Mouse (Mus musculus) heart, adult 2 months (tissue): ENCODE measurements around the gene U2af1. TPM values are rescaled to one million over a fixed set of nuclear protein-coding genes. Genes with fewer than 3 reads are reported as not detected.
"Not testable (repeated sequence)": the region's sequence is repeated elsewhere in the genome, so short reads cannot be mapped to it uniquely, and the experiment has no call there.

Source experiments
- DNase-seq, 2 experiments: peaks; one replicate each; pipeline ENCODE4 v3.0.0; 2021
- H3K27ac ChIP-seq: fragments of 200-600 bp; 2 replicates; pipeline ENCODE4 v1.8.1; 2022
- H3K27me3 ChIP-seq: fragments of 200-500 bp; 2 replicates; pipeline ENCODE4 v1.6.1; 2012; ENCODE audit warnings: mild to moderate bottlenecking, low read length, inconsistent platforms, mixed read lengths; ENCODE audit not compliant: control insufficient read depth, insufficient read depth
- H3K36me3 ChIP-seq: fragments of 200-500 bp; 2 replicates; pipeline ENCODE4 v1.6.1; 2012; ENCODE audit warnings: low read length, inconsistent platforms; ENCODE audit not compliant: control insufficient read depth, insufficient read depth
- H3K4me1 ChIP-seq: fragments of 200-500 bp; 2 replicates; pipeline ENCODE4 v1.6.1; 2011; ENCODE audit warnings: low read length; ENCODE audit not compliant: control insufficient read depth, insufficient read depth
- H3K4me3 ChIP-seq: fragments of 200-600 bp; 2 replicates; pipeline ENCODE4 v1.8.1; 2022
- H3K79me2 ChIP-seq: fragments of 200-500 bp; replicated peaks from 2 replicates; pipeline ENCODE4 v1.6.1; 2012; ENCODE audit warnings: mild to moderate bottlenecking, inconsistent platforms, low read length, moderate library complexity, mixed read lengths; ENCODE audit not compliant: control insufficient read depth, insufficient read depth
- H3K9ac ChIP-seq: fragments of 200-500 bp; 2 replicates; pipeline ENCODE4 v1.6.1; 2012; ENCODE audit warnings: low read depth, mild to moderate bottlenecking, control low read depth, inconsistent platforms, low read length, mixed read lengths
- CTCF ChIP-seq: fragments of 200-600 bp; IDR thresholded peaks from 2 replicates; pipeline ENCODE4 v1.8.1; 2022; ENCODE audit warnings: antibody characterized with exemption, mild to moderate bottlenecking, moderate library complexity
- EP300 ChIP-seq: fragments of 200-500 bp; IDR thresholded peaks from 2 replicates; pipeline ENCODE4 v1.6.1; 2011; ENCODE audit warnings: low read depth, low read length, control low read depth; ENCODE audit not compliant: insufficient read depth
- POLR2A ChIP-seq: fragments of 200-500 bp; IDR thresholded peaks from 2 replicates; pipeline ENCODE4 v1.6.1; 2011; ENCODE audit warnings: mild to moderate bottlenecking, low read depth, low read length, control low read depth; ENCODE audit not compliant: insufficient read depth
- WGBS: fragments of 180-500 bp; shearing (Covaris S2); methylation state at CpG from one replicate; pipeline ENCODE4 v1.1.7; 2018; 5-methylcytosine and 5-hydroxymethylcytosine counted together
- intact Hi-C: fragments of 180-260 bp; cut with DNase I; formaldehyde crosslinking; loops from one replicate; pipeline ENCODE4 v1.15.1; 2025
- polyA plus RNA-seq: library from polyadenylated mRNA; depleted of rRNA; stranded (reverse); fragments of >200 nt; gene quantifications from 2 replicates; pipeline ENCODE4 v1.2.3, GENCODE M21; 2012
- total RNA-seq, 2 experiments: library from RNA; stranded (reverse); gene quantifications; 2 replicates each; pipeline ENCODE4 v1.2.3; 2021

U2af1 gene
- total and polyA plus RNA-seq, 3 experiments: 32.6 to 72.5 (median 71.9) TPM

DNA sequence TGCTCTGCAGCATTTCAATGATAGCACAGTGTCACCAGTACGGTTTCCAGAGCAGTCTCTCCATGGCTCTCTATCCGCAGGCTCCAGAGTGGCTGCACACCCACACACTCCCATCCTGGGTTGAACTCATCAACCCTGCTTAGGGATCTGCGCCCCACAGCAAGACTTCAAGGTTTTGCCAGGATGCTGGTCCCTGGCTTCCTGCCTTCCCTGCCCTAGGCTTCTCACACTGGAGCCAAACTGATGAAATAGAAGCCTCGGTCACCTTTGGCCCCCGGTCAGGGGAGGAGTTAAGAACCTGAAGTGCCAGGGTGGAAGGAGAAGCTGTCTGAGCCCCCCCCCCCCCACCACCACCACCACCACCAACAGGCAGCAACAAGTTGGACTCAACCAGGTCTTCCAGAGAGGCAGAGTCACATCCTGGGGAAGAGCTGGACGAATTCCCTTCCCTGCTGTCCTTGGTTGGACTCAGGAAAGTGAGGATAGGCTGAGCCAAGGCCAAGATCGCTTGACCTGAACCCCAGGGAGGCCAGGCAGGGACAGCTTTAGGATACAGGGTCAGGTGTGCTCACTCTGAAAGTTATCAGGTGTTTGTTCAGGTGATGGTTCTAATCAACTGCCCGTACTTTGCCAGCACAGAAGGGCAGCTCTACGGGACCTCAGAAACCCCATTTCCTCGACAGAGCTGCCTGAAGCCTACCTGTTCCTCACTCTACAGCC lies 27.5 kb downstream of the U2af1 start:
- no peak for TF ChIP-seq EP300
- TF ChIP-seq POLR2A: no peak
- TF ChIP-seq CTCF: no peak
- H3K27ac ChIP-seq: no peak overlapping the region
- WGBS: 62% methylated on average over 10 of the region's 10 CpGs
- H3K79me2 ChIP-seq: no peaks in the 10 kb centered on the region
- H3K4me3 ChIP-seq: no peak overlapping the region
- H3K9ac ChIP-seq: no peak overlapping the region
- no peak for DNase-seq
- intact Hi-C loops: no loop called here
- no peaks in the 10 kb centered on the region for H3K36me3 ChIP-seq
- no peaks in the 10 kb centered on the region for H3K4me1 ChIP-seq
- no peaks in the 10 kb centered on the region for H3K27me3 ChIP-seq

DNA sequence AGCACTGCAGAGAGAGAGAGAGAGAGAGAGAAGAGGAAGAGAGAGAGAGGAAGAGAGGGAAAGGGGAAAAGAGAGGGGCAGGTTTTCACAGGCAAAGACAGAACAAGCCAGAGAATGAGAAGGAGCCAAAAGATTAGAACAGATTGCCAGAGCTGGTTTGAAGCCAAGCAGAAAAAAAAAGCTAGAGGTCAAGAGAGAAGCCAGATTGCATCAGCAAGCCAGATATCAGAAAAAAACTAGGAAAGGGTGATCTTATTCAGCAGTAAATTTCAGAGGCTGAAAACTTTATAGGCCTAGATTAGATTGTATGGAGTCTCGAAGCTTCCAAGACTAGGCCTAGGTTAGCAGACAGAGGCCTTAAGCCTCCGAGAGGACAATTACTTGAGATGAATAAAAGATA lies 30.7 kb downstream of the U2af1 start:
- DNase-seq: no peak
- Histone ChIP-seq H3K27me3 (no peaks in the 10 kb centered on the region), H3K79me2 (no peaks in the 10 kb centered on the region), H3K4me3 (no peak overlapping the region), H3K27ac (no peak overlapping the region), H3K4me1 (no peaks in the 10 kb centered on the region), H3K9ac (no peak overlapping the region), H3K36me3 (no peaks in the 10 kb centered on the region)
- no peak for TF ChIP-seq EP300
- TF ChIP-seq CTCF: no peak
- TF ChIP-seq POLR2A: no peak
- intact Hi-C loops: no loop called here
- WGBS: 92% methylated on average over 2 of the region's 2 CpGs

DNA sequence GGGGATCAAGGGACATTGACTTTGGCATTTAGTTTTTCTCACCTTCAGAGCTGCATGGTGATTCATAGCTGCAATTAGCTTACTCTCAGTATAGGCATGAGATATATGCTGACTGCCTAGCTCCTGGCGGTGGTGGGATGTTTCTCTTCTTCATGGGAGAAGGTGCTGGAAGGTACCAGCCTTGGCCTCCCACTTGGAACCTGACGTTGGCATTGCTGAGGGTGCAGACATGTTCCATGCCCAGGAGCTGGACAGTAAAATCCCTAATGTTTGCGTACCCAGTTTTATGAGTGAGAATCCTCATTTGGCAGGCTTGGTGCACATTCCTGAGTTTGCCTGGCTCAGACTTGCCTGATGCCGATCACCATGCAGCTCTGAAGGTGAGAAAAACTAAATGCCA lies 35.6 kb downstream of the U2af1 start:
- no peak for TF ChIP-seq EP300
- no peak for TF ChIP-seq CTCF
- TF ChIP-seq POLR2A: no peak
- no peak for DNase-seq
- Histone ChIP-seq H3K27me3 (no peaks in the 10 kb centered on the region), H3K4me1 (no peaks in the 10 kb centered on the region), H3K79me2 (no peaks in the 10 kb centered on the region), H3K27ac (no peak overlapping the region), H3K36me3 (no peaks in the 10 kb centered on the region), H3K4me3 (no peak overlapping the region), H3K9ac (no peak overlapping the region)
- WGBS: 89% methylated on average over 4 of the region's 4 CpGs
- intact Hi-C loops: no loop called here

DNA sequence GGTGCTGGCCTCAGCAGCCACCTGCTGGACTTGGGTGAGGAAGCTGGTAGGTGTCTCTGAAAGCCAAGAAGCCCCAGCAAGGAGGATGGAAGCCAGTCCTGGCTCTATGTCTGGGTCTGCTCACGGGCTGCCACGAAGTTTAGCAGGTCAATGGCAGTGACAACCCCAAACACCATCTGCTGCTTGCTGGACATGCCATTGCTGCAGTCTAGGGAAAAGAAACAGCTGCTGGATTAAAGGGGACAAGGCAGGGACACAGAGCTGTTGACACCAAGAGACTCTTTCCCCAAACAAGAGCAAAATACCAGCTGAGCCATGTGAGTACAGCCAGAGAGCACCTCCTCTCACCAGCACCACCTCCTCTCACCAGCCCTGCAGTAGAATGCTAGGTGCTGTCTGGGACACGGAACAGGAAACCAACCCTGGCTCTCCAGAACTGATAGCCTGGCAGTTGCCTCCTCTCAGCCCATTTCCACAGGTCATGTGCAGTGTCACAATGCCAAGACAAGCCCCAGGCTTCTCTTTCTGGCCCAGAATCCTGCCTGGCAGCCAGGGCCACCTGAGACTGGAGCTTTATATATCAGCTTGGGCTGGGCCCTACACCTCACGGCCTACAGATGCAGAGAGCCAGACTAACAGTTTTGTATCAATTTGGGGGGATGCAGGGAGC lies 45.5 kb downstream of the U2af1 start:
- intact Hi-C loops: no loop called here
- no peak overlapping the region for H3K9ac ChIP-seq
- H3K79me2 ChIP-seq: no peaks in the 10 kb centered on the region
- WGBS: 42% methylated on average over 4 of the region's 4 CpGs
- TF ChIP-seq EP300 (no peak), CTCF (no peak), POLR2A (no peak)
- H3K36me3 ChIP-seq: no peaks in the 10 kb centered on the region
- no peaks in the 10 kb centered on the region for H3K4me1 ChIP-seq
- DNase-seq: peak; percentile 44 to 73
- no peak overlapping the region for H3K4me3 ChIP-seq
- H3K27me3 ChIP-seq: no peaks in the 10 kb centered on the region
- peak overlapping the region; percentile 41; the same call in 1 of the 2 replicates for H3K27ac ChIP-seq

DNA sequence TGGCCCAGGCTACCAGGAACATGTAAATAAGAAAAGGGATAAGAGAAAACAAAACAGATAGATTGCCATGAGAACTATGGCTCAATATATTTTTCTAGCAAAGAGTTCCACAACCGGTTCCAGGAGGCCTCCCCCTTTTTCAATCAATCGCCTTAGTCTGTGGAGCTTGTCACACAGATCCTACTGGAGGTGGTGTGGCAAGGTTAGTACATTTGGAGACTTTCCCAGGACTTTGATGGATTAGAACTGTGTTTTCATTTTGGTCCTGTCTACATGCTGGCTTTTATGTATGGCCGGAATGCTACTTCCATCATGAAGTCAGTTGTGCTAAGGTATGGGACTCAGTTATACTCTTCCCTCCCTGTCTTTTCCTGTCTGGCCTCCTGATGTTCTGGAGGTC lies 48.8 kb downstream of the U2af1 start:
- no peak for DNase-seq
- WGBS: 82% methylated on average over 3 of the region's 3 CpGs
- Histone ChIP-seq H3K27me3 (no peaks in the 10 kb centered on the region), H3K9ac (no peak overlapping the region), H3K4me1 (no peaks in the 10 kb centered on the region), H3K27ac (no peak overlapping the region), H3K79me2 (no peaks in the 10 kb centered on the region), H3K36me3 (no peaks in the 10 kb centered on the region), H3K4me3 (no peak overlapping the region)
- intact Hi-C loops: no loop called here
- TF ChIP-seq CTCF: no peak

DNA sequence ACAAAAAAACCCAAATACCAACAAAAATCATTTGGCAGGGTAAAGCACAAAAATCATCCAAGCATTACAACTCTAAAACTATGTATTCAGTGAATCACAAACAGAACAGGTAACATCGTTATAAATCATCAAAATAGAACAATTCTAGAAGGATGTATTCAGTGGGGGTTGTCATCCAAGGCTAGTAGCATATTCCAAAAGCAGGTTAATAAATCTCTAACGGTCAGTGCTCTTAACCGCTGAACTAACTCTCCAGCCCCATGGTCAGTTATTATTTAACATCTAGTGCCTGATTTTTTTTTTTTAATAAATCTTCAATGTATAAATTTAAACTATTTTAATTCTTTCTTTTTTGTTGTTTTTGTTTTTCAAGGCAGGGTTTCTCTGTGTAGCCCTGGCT lies 49.5 kb downstream of the U2af1 start:
- H3K27ac ChIP-seq, intact Hi-C loops, H3K27me3 ChIP-seq, H3K36me3 ChIP-seq, H3K4me1 ChIP-seq, H3K9ac ChIP-seq, H3K4me3 ChIP-seq, H3K79me2 ChIP-seq, DNase-seq: not testable (repeated sequence)
- 91% methylated on average over 3 of the region's 3 CpGs for WGBS
